Mouse (Mus musculus) olfactory bulb, adult 2 months (tissue): ENCODE measurements around the gene Rad17. TPM values are rescaled to one million over a fixed set of nuclear protein-coding genes. Genes with fewer than 3 reads are reported as not detected.

Source experiments
- H3K27ac ChIP-seq: fragments of 200-500 bp; 2 replicates; pipeline ENCODE4 v1.5.1; 2012; ENCODE audit warnings: low read depth, low read length; ENCODE audit not compliant: insufficient read depth
- H3K4me1 ChIP-seq: fragments of 200-500 bp; 2 replicates; pipeline ENCODE4 v1.6.1; 2012; ENCODE audit warnings: low read length; ENCODE audit not compliant: control insufficient read depth, insufficient read depth
- H3K4me3 ChIP-seq: fragments of 200-500 bp; 2 replicates; pipeline ENCODE4 v1.5.1; 2012; ENCODE audit warnings: mild to moderate bottlenecking, low read depth, low read length, moderate library complexity; ENCODE audit not compliant: insufficient read depth
- CTCF ChIP-seq: fragments of 200-500 bp; IDR thresholded peaks from 2 replicates; pipeline ENCODE4 v1.5.1; 2012; ENCODE audit warnings: low read depth, mild to moderate bottlenecking, low read length, moderate library complexity; ENCODE audit not compliant: insufficient read depth
- POLR2A ChIP-seq: fragments of 200-500 bp; IDR thresholded peaks from 2 replicates; pipeline ENCODE4 v1.6.1; 2012; ENCODE audit warnings: mild to moderate bottlenecking, low read depth, low read length, moderate library complexity; ENCODE audit not compliant: insufficient read depth
- WGBS: fragments of 180-500 bp; shearing (Covaris S2); methylation state at CpG from one replicate; pipeline ENCODE4 v1.1.7; 2018; 5-methylcytosine and 5-hydroxymethylcytosine counted together
- polyA plus RNA-seq: library from polyadenylated mRNA; stranded (reverse); fragments of >200 nt; gene quantifications from 2 replicates; pipeline ENCODE4 v1.2.4, GENCODE M21; 2012; ENCODE audit warnings: low replicate concordance; ENCODE audit not compliant: missing spikeins, insufficient read depth, insufficient read length

Rad17 gene
- polyA plus RNA-seq, 1 experiment, result not detected

DNA sequence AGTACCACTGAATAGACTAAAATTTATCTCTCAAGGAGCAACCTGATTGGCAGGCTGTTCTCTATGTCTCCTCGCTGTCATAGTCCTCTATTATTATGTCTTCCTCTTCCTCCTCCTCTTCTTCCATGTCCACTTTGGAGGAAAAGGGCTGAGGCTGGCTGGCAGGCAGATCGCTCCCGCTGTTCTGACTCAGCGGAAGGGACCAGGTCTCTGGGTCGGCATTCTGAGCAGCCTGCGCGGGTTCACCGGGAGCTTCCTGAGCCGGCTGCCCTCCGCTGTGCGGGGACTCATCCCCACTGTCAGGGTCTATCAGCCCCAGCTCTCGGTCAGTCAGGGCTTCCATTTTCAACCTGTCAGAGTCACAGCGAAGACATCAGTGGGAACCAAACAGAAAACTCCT is 33.3 kb downstream of the Rad17 start:
- 90% methylated on average over 13 of the region's 13 CpGs for WGBS
- Histone ChIP-seq H3K27ac (no peak overlapping the region), H3K4me3 (no peak overlapping the region), H3K4me1 (peaks cover 7% of the 10 kb centered on the region; the same call in 1 of the 2 replicates)
- TF ChIP-seq CTCF (no peak), POLR2A (no peak)

DNA sequence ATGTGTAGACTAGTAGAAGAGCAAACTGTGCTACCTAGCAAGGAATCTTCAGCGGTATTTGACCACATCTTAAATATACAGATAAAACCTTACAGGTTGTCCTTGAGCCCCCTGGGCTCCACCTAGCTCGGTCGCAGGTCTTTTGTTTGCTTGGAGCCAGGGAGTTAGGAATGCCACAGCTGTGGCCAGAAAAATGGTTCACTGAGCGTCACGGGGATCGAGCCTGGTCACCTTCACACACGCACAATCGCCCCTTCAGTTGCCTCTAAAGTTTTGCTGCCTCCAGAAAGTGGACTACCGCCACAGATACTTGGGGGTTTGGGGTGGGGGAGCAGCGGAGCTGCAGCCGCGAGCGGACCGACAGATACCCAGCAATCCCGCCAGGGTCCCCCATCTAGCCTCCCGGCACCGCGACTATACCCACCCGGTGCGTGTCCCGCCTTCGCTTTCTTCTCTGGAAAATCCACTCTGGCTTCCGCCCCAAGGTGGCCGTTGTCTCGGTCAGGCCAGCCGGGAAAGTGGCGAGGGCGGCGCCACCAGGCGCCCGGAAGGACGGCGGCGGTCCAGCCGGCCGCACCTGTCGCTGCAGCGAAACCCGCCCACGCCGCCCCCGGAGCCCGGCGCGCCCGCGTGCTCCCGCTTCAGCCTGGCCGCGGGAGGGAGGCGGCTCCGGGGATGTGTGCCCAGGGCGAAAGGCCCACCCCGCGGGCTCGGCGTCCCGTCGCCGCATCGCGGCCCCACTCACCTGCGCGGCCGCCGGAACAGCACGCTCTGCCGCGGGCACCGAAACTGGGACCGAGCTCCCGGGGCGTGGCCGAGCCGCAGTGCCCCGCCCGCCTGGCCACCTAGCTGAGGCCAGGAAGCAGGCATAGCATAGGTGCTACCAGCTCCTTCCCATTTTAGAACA is 34.4 kb downstream of the Rad17 start, which contains the start of gene Marveld2:
Gene Marveld2 (minus strand): TSS at position 791 of the 907 bp plus-strand sequence.
- Histone ChIP-seq H3K4me3 (peak within 1 kb of the TSS; percentile 37), H3K4me1 (peaks cover 7% of the 10 kb centered on the region; the same call in 1 of the 2 replicates), H3K27ac (no peak within 1 kb of the TSS)
- whole genome bisulfite sequencing, result 26% methylated on average over 76 of the region's 77 CpGs
- no peak for TF ChIP-seq CTCF
- no peak for TF ChIP-seq POLR2A

DNA sequence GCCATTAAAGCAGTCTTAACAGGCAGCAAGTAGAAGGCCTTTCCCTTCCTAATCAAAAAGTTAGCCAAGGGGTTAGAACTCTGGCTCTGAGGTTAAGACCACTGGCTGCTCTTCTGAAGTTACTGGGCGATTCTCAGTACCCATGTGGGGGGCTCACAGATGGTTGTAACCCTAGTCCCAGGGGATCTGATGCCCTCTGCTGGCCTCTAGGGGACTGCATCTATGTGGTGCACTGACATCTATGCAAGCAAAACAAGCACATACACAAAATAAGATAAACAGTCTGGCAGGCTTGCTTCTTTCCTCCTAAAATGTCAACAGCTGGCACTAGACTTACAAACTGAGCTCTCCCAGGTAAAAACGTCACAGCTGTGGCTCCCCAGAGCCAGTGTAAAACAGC is 37.9 kb downstream of the Rad17 start:
- Histone ChIP-seq H3K4me1 (peaks cover 7% of the 10 kb centered on the region; the same call in 1 of the 2 replicates), H3K27ac (no peak overlapping the region), H3K4me3 (no peak overlapping the region)
- 70% methylated on average over 2 of the region's 2 CpGs for WGBS
- TF ChIP-seq CTCF (no peak), POLR2A (no peak)

DNA sequence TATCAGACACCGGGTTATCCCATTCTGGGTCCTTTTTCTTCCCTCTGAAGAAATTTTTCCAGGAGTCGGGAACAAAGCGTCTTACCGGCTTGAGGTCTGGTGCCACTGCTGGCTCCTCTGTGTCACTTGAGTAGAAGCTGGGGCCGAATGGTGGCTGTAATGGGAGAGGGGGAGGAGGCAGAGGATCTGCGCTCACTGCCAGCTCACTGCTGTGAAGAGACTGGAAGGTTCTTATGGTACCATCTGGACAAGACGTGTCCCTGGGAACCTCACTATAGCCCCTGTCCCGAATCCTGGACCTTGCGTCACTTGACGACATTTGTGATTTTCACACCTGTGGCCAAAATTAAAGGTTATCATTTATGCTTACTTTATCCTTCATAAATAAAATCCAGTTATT is 38.6 kb downstream of the Rad17 start:
- 97% methylated on average over 10 of the region's 10 CpGs for WGBS
- TF ChIP-seq CTCF, result no peak
- TF ChIP-seq POLR2A, result no peak
- H3K4me3 ChIP-seq, result no peak overlapping the region
- peaks cover 7% of the 10 kb centered on the region; the same call in 1 of the 2 replicates for H3K4me1 ChIP-seq
- H3K27ac ChIP-seq, result no peak overlapping the region

DNA sequence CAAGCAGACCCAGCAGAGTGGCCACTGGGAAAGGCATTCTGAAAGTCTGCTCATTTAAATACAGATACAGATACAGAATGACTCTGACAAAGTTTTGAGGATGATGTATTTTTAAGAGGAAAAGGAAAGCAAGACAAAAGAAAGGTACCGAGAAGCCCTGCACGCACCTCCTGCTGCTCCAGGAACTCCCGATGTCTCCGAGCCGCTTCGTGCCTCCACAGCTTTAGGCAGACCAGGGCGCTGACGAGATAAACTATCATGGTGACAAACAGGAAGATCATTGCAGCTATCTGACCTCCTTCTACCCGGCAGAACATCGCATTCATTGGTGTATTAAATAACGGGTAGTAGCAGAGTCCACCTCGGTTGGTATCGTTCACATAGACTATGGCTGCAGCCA is 39.6 kb downstream of the Rad17 start:
- TF ChIP-seq CTCF, result no peak
- no peak for TF ChIP-seq POLR2A
- Histone ChIP-seq H3K4me1 (peaks cover 2% of the 10 kb centered on the region; the same call in 1 of the 2 replicates), H3K27ac (no peak overlapping the region), H3K4me3 (no peak overlapping the region)
- 94% methylated on average over 13 of the region's 13 CpGs for WGBS

DNA sequence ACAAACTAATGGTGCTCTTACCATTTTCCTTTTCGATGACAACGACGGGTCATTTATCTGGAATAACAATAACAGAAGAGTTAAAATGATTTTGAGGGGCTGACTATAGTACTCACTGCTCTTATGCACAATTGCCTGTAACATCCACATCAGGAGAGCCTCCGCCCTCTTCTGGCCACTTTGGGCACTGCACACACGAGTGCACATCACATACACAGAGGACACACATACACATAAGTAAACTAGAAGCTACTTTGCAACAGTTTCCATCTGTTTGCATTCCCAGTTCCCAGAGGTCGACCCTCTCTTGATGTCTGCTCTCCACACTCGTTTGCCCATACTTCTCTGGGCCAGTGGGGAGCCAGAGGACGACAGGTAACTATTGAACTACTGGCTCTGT is 43.1 kb downstream of the Rad17 start:
- no peak overlapping the region for H3K4me3 ChIP-seq
- TF ChIP-seq CTCF (no peak), POLR2A (no peak)
- no peaks in the 10 kb centered on the region for H3K4me1 ChIP-seq
- H3K27ac ChIP-seq, result no peak overlapping the region
- WGBS, result 85% methylated on average over 8 of the region's 8 CpGs

DNA sequence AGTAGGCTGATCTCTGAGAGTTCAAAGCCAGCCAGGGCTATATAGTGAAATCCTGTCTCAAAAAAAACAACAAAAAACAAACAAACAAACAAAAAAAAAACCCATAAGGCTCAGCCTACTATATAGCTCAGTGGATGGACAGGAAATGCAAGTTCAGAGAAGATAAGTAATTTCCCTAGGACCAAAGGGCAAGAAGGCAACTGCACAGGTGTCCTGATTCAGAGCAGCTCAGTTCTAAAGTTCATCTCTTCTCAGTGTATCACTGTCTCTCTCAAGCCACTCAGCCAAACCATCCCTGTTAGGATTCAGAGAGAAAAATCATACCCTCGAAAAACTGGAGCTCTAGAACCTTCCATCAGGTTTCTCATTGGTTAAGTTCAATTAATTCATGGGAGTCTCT is 45.0 kb downstream of the Rad17 start:
- 86% methylated on average over 1 of the region's 1 CpGs for WGBS
- TF ChIP-seq POLR2A (no peak), CTCF (no peak)
- Histone ChIP-seq H3K4me1 (no peaks in the 10 kb centered on the region), H3K27ac (no peak overlapping the region), H3K4me3 (no peak overlapping the region)

DNA sequence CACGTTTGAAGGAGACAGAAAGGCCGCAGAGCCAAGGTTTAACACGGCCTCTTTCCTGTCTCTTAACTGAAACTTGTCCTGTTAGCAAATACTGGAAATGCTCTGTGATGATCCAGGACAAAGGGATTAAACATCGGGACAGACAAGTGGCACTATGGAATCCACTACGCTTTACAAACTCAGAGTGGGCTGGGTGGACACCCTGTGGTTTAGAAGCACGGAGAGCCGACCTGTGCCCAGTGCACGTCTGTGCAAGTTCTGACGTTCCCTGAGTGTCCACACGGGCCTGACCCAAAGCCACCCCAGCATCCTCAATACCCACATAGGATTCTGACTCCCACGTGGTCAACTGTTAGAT is 47.1 kb downstream of the Rad17 start:
- WGBS, result 90% methylated on average over 11 of the region's 11 CpGs
- TF ChIP-seq POLR2A (no peak), CTCF (no peak)

DNA sequence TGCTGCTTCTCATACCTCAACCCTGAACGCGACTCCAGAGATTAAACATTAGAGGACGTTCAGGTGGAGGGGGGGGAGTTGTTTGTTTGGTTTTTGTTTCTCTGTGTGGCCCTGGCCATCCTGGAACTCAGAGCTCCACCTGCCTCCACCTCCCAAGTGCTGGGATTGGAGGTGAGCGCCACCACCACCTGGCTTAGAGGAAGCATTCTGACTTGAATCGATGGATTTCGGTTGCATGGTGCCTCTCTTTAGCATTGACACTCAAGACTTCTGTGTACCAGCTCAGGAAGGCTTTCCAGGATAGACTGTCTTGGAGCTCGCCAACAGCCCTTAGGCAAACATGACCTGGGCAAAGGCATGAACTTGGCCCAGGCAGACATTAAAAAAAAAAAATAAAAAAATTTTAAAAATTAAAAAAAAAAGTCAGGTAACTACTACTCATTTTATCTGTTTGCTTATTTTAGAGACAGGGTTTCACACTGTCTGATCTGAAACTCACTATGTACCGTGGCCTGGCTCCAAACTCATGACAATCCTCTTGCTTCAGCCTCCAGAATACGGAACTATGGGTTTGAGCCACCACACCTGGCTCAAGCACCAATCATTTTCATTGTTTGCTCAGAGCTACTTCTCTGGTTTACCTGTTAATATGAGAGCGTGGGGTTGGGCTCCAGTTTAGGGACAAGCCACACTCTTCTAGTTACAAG is 47.7 kb downstream of the Rad17 start:
- WGBS, result 90% methylated on average over 10 of the region's 10 CpGs
- Histone ChIP-seq H3K4me1 (no peaks in the 10 kb centered on the region), H3K4me3 (no peak overlapping the region), H3K27ac (no peak overlapping the region)
- no peak for TF ChIP-seq POLR2A
- TF ChIP-seq CTCF, result no peak

More for the DNA sequence above, 47.1 kb downstream of the Rad17 start:
- H3K4me3 ChIP-seq, result no peak overlapping the region
- H3K27ac ChIP-seq, result no peak overlapping the region
- H3K4me1 ChIP-seq, result no peaks in the 10 kb centered on the region
